Mouse (Mus musculus): ENCODE data around the gene Olfr510. TPM values are rescaled to one million over a fixed set of nuclear protein-coding genes. Genes with fewer than 3 reads are reported as not detected.

Olfr510 gene
- total and polyA plus RNA-seq, 2 experiments from 2014 or later, result not detected

DNA sequence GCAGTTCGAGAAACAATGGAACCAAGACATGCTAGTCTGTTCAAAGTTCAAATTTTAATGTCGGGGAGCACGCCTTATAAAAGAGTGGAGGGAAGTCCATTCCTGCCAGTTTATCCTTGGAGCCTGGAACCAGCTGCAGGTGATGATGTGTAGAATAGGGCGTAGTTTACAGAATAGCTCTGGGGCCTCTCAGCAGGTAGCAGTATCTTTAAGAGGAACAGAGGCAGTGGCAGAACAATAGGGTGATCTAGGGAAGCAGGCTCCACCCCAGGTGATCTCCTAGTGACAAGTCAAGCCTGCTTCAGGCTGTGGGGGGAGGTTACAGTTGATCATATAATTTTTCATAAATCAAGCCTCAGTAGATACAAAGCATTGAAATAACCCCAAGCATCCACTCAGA lies 12.7 kb downstream of the Olfr510 start:
- Histone ChIP-seq H3K9ac (no peak overlapping the region), H3K4me1 (ENCODE audit: insufficient read depth) (no peaks in the 10 kb centered on the region), H3K27me3 (ENCODE audit: insufficient read depth, low read length) (no peaks in the 10 kb centered on the region), H3K9me3 (ENCODE audit: low read length) (no peaks in the 10 kb centered on the region), H3K4me2 (ENCODE audit: low read depth) (no peak overlapping the region), H3K4me3 (ENCODE audit: low read depth, low read length) (no peak overlapping the region), H3K36me3 (ENCODE audit: insufficient read depth) (no peaks in the 10 kb centered on the region), H3K27ac (ENCODE audit: low read depth, low read length) (no peak overlapping the region)
- DNase-seq, result no peak
- 85% methylated on average over 4 of the region's 4 CpGs for WGBS
- TF ChIP-seq CTCF (IDR thresholded peaks at IDR 0.05; ENCODE audit: low read depth), result no peak
- ATAC-seq, result no peak

DNA sequence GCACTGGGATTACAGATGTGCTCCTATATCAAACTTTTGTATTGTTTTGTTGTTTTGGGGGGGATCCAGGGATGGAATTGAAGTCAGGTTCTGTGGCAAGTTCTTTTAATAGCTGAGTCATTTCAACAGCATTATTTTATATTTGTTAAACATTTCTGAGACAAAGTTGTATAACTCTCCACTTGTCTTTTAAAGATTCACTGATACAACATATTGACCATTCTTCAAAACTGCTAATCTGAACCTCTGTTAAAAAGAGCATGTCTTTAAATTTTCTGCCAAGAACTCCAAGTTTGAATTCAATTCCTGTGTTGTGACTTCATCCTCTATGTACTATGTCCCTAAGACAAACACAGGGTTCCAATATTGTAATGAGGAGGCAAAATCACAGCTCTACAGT lies 46.8 kb downstream of the Olfr510 start, which contains the start of gene Olfr512:
TSS of gene Olfr512 (plus strand) at position 301 of the 400 bp plus-strand sequence.
- no peak for TF ChIP-seq CTCF (IDR thresholded peaks at IDR 0.05; ENCODE audit: low read depth)
- no peak within 1 kb of the TSS for H3K9ac ChIP-seq
- ATAC-seq, result no peak

More for the DNA sequence above, 46.8 kb downstream of the Olfr510 start, which contains the start of gene Olfr512:
- Histone ChIP-seq H3K36me3 (ENCODE audit: insufficient read depth) (no peaks in the 10 kb centered on the region), H3K4me3 (ENCODE audit: low read depth, low read length) (no peak within 1 kb of the TSS), H3K4me2 (ENCODE audit: low read depth) (no peak within 1 kb of the TSS), H3K27ac (ENCODE audit: low read depth, low read length) (no peak within 1 kb of the TSS), H3K9me3 (ENCODE audit: low read length) (no peaks in the 10 kb centered on the region), H3K27me3 (ENCODE audit: insufficient read depth, low read length) (no peaks in the 10 kb centered on the region), H3K4me1 (ENCODE audit: insufficient read depth) (no peaks in the 10 kb centered on the region)
- no peak for DNase-seq

Other genes with a start within 250 kb of the Olfr510 start
- gene Olfr497, start 246.0 kb upstream of the Olfr510 start, total RNA-seq (2014; rRNA removed), result not detected in 2 replicates
- gene Olfr497, start 246.0 kb upstream of the Olfr510 start, polyA plus RNA-seq (2015; fragmentation: Nextera tagmentation; extraction: Ambion mirVana), result not detected in 2 replicates
- not detected in 2 replicates for gene Olfr498, start 201.1 kb upstream of the Olfr510 start, total RNA-seq (2014; rRNA removed)
- gene Olfr498, start 201.1 kb upstream of the Olfr510 start, polyA plus RNA-seq (2015; fragmentation: Nextera tagmentation; extraction: Ambion mirVana), result not detected in 2 replicates
- not detected in 2 replicates for gene Olfr502, start 141.4 kb upstream of the Olfr510 start, total RNA-seq (2014; rRNA removed)
- not detected in 2 replicates for gene Olfr502, start 141.4 kb upstream of the Olfr510 start, polyA plus RNA-seq (2015; fragmentation: Nextera tagmentation; extraction: Ambion mirVana)
- gene Olfr503, start 121.9 kb upstream of the Olfr510 start, total RNA-seq (2014; rRNA removed), result not detected in 2 replicates
- gene Olfr503, start 121.9 kb upstream of the Olfr510 start, polyA plus RNA-seq (2015; fragmentation: Nextera tagmentation; extraction: Ambion mirVana), result not detected in 2 replicates
- gene Olfr504, start 100.6 kb upstream of the Olfr510 start, total RNA-seq (2014; rRNA removed), result not detected in 2 replicates
- not detected in 2 replicates for gene Olfr504, start 100.6 kb upstream of the Olfr510 start, polyA plus RNA-seq (2015; fragmentation: Nextera tagmentation; extraction: Ambion mirVana)
- gene Olfr506, start 55.6 kb upstream of the Olfr510 start, total RNA-seq (2014; rRNA removed), result not detected in 2 replicates
- not detected in 2 replicates for gene Olfr506, start 55.6 kb upstream of the Olfr510 start, polyA plus RNA-seq (2015; fragmentation: Nextera tagmentation; extraction: Ambion mirVana)
- not detected in 2 replicates for gene Olfr507, start 44.6 kb upstream of the Olfr510 start, total RNA-seq (2014; rRNA removed)
- gene Olfr507, start 44.6 kb upstream of the Olfr510 start, polyA plus RNA-seq (2015; fragmentation: Nextera tagmentation; extraction: Ambion mirVana), result not detected in 2 replicates
- not detected in 2 replicates for gene Olfr508, start 36.4 kb upstream of the Olfr510 start, total RNA-seq (2014; rRNA removed)
- gene Olfr508, start 36.4 kb upstream of the Olfr510 start, polyA plus RNA-seq (2015; fragmentation: Nextera tagmentation; extraction: Ambion mirVana), result not detected in 2 replicates
- gene Olfr509, start 14.5 kb upstream of the Olfr510 start, total RNA-seq (2014; rRNA removed), result not detected in 2 replicates
- not detected in 2 replicates for gene Olfr509, start 14.5 kb upstream of the Olfr510 start, polyA plus RNA-seq (2015; fragmentation: Nextera tagmentation; extraction: Ambion mirVana)
- gene Olfr512, start 46.9 kb downstream of the Olfr510 start, total RNA-seq (2014; rRNA removed), result not detected in 2 replicates
- not detected in 2 replicates for gene Olfr512, start 46.9 kb downstream of the Olfr510 start, polyA plus RNA-seq (2015; fragmentation: Nextera tagmentation; extraction: Ambion mirVana)
- not detected in 2 replicates for gene Olfr513, start 84.6 kb downstream of the Olfr510 start, total RNA-seq (2014; rRNA removed)
- not detected in 2 replicates for gene Olfr513, start 84.6 kb downstream of the Olfr510 start, polyA plus RNA-seq (2015; fragmentation: Nextera tagmentation; extraction: Ambion mirVana)
- not detected in 2 replicates for gene Olfr514, start 159.6 kb downstream of the Olfr510 start, total RNA-seq (2014; rRNA removed)
- gene Olfr514, start 159.6 kb downstream of the Olfr510 start, polyA plus RNA-seq (2015; fragmentation: Nextera tagmentation; extraction: Ambion mirVana), result not detected in 2 replicates
- gene Olfr516, start 184.1 kb downstream of the Olfr510 start, total RNA-seq (2014; rRNA removed), result not detected in 2 replicates
- not detected in 2 replicates for gene Olfr516, start 184.1 kb downstream of the Olfr510 start, polyA plus RNA-seq (2015; fragmentation: Nextera tagmentation; extraction: Ambion mirVana)
- gene Olfr517, start 206.0 kb downstream of the Olfr510 start, total RNA-seq (2014; rRNA removed), result not detected in 2 replicates
- gene Olfr517, start 206.0 kb downstream of the Olfr510 start, polyA plus RNA-seq (2015; fragmentation: Nextera tagmentation; extraction: Ambion mirVana), result not detected in 2 replicates
- not detected in 2 replicates for gene Olfr518, start 218.6 kb downstream of the Olfr510 start, total RNA-seq (2014; rRNA removed)
- gene Olfr518, start 218.6 kb downstream of the Olfr510 start, polyA plus RNA-seq (2015; fragmentation: Nextera tagmentation; extraction: Ambion mirVana), result not detected in 2 replicates
- not detected in 2 replicates for gene Olfr519, start 228.0 kb downstream of the Olfr510 start, total RNA-seq (2014; rRNA removed)
- gene Olfr519, start 228.0 kb downstream of the Olfr510 start, polyA plus RNA-seq (2015; fragmentation: Nextera tagmentation; extraction: Ambion mirVana), result not detected in 2 replicates

Measured in forebrain, postnatal 0 days (tissue).